Mouse (Mus musculus): Measurements from ENCODE around the gene Slc27a3.

- TF ChIP-seq CTCF (IDR thresholded peaks at IDR 0.05; ENCODE audit: extremely low read depth, insufficient read length, insufficient replicate concordance, low read depth, low read length), result no peak
- TF ChIP-seq POLR2A (IDR thresholded peaks at IDR 0.05; ENCODE audit: low read depth, low read length), result no peak
Measured at GRCm38 (mm10) chr3:90391941-90392340, 2.2 kb upstream of the Slc27a3 start.
